Mouse (Mus musculus) liver, embryonic 11.5 days (tissue): ENCODE data around the gene Tacc3. TPM values are rescaled to one million over a fixed set of nuclear protein-coding genes. Genes with fewer than 3 reads are reported as not detected.

Source experiments
- ATAC-seq: fragments of 200-750 bp; cut with Nextera tagmentation; replicated peaks from 2 replicates; pipeline ENCODE4 v1.8.0; 2017; ENCODE audit warnings: moderate number of reproducible peaks, mild to moderate bottlenecking, moderate TSS enrichment, moderate library complexity; ENCODE audit not compliant: low FRiP score
- DNase-seq: peaks from one replicate; pipeline ENCODE4 v3.0.0-alpha.2; 2017; ENCODE audit warnings: low spot score
- H3K27ac ChIP-seq: fragments of 300-500 bp; sonication (generic); 2 replicates; pipeline ENCODE4 v1.5.1; 2014; ENCODE audit warnings: mild to moderate bottlenecking, low read depth, low read length, control low read depth
- H3K27me3 ChIP-seq: fragments of 300-500 bp; sonication (generic); replicated peaks from 2 replicates; pipeline ENCODE4 v1.6.1; 2014; ENCODE audit warnings: low read length, mixed read lengths; ENCODE audit not compliant: control insufficient read depth, insufficient read depth
- H3K36me3 ChIP-seq: fragments of 300-500 bp; sonication (generic); 2 replicates; pipeline ENCODE4 v1.6.1; 2014; ENCODE audit warnings: mild to moderate bottlenecking, low read length, moderate library complexity, mixed read lengths; ENCODE audit not compliant: control insufficient read depth, insufficient read depth
- H3K4me1 ChIP-seq: fragments of 300-500 bp; sonication (generic); replicated peaks from 2 replicates; pipeline ENCODE4 v1.6.1; 2014; ENCODE audit warnings: low read length, mixed read lengths; ENCODE audit not compliant: control insufficient read depth, insufficient read depth
- H3K4me2 ChIP-seq: fragments of 300-500 bp; sonication (generic); 2 replicates; pipeline ENCODE4 v1.6.1; 2014; ENCODE audit warnings: mild to moderate bottlenecking, control low read depth, moderate library complexity
- H3K4me3 ChIP-seq: fragments of 300-500 bp; sonication (generic); 2 replicates; pipeline ENCODE4 v1.5.1; 2014; ENCODE audit warnings: low read depth, low read length, control low read depth
- H3K9ac ChIP-seq: fragments of 300-500 bp; sonication (generic); 2 replicates; pipeline ENCODE4 v1.6.1; 2014; ENCODE audit warnings: low read depth, low read length, control low read depth
- H3K9me3 ChIP-seq: fragments of 300-500 bp; sonication (generic); 2 replicates; pipeline ENCODE4 v1.6.1; 2016; ENCODE audit warnings: low read length, inconsistent platforms, mixed read lengths; ENCODE audit not compliant: control insufficient read depth
- WGBS: fragments of 180-500 bp; shearing (Covaris S2); extraction: QIAGEN DNeasy Blood & Tissue Kit; methylation state at CpG from one replicate; pipeline ENCODE4 v1.1.7; 2014; 5-methylcytosine and 5-hydroxymethylcytosine counted together
- polyA plus RNA-seq: library from polyadenylated mRNA; unstranded; fragments of >200 nt; fragmentation: Nextera tagmentation; extraction: Ambion mirVana; gene quantifications from 2 replicates; pipeline ENCODE4 v1.2.1, GENCODE M21; 2014

Tacc3 gene
- polyA plus RNA-seq, 1 experiment from 2014 or later = 229 TPM

DNA sequence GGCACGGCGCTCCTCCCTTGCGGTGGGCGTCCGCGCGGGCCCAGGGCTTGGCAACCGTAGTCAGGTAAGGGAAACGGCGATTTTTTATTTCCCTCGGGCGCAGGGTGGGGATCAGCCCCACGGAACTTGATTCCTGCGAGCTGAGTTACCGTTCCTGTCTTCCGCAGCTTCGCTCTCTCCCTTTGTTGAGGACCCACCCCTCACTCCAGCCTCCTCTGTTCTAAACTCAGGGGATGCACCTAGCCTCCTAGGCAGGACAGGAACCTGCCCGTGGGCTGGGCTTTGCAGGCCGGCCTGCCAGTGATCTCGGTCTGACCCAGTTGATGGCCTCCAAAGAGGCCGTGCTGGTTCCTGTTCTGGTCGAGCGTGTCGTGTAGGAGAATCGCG, 729 bp downstream of the Tacc3 start:
- peaks cover 15% of the 10 kb centered on the region for H3K4me1 ChIP-seq
- H3K4me3 ChIP-seq = peak overlapping the region; percentile 87
- H3K9ac ChIP-seq = peak overlapping the region; percentile 92
- no peaks in the 10 kb centered on the region for H3K9me3 ChIP-seq
- H3K27ac ChIP-seq = peak overlapping the region; percentile 92
- peak; percentile 22 for ATAC-seq
- under 1% methylated on average over 26 of the region's 26 CpGs for WGBS
- H3K4me2 ChIP-seq = peak overlapping the region; percentile 91
- no peaks in the 10 kb centered on the region for H3K27me3 ChIP-seq
- H3K36me3 ChIP-seq = peaks cover 22% of the 10 kb centered on the region
- no peak for DNase-seq

DNA sequence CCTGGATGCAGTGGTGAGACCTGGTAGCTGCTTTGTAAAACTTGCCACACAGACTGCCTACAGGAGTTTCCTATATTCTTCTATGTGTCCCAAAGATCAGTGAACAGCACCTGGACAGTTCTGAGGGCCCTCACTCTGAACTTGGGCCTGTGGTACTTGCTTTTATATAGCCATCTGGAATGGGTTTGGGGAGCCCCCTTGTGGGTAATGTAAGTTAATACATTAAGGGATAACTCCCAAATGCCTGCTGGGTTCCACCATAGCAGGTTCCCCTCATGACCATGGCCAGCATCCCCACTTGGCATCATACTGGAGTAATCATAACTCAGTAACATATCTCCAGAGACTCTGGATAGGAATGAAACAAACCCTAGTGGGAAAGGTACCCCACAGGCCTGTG, 10.3 kb downstream of the Tacc3 start:
- DNase-seq = no peak
- H3K4me3 ChIP-seq = no peak overlapping the region
- peaks cover 69% of the 10 kb centered on the region for H3K36me3 ChIP-seq
- H3K9me3 ChIP-seq = no peaks in the 10 kb centered on the region
- H3K27ac ChIP-seq = no peak overlapping the region
- no peak overlapping the region for H3K4me2 ChIP-seq
- H3K4me1 ChIP-seq = no peaks in the 10 kb centered on the region
- H3K27me3 ChIP-seq = no peaks in the 10 kb centered on the region
- no peak overlapping the region for H3K9ac ChIP-seq
- no peak for ATAC-seq

- whole genome bisulfite sequencing = 36% methylated on average over 5 of the region's 5 CpGs
- Histone ChIP-seq H3K27me3 (no peaks in the 10 kb centered on the region), H3K4me3 (no peak overlapping the region), H3K9me3 (no peaks in the 10 kb centered on the region), H3K4me1 (no peaks in the 10 kb centered on the region), H3K9ac (no peak overlapping the region), H3K4me2 (no peak overlapping the region), H3K27ac (no peak overlapping the region), H3K36me3 (peaks cover 54% of the 10 kb centered on the region)
- DNase-seq (no peak), ATAC-seq (no peak)
These were observed 13.7 kb downstream of the Tacc3 start for GRCm38 (mm10) chr5:33671659-33672058.

DNA sequence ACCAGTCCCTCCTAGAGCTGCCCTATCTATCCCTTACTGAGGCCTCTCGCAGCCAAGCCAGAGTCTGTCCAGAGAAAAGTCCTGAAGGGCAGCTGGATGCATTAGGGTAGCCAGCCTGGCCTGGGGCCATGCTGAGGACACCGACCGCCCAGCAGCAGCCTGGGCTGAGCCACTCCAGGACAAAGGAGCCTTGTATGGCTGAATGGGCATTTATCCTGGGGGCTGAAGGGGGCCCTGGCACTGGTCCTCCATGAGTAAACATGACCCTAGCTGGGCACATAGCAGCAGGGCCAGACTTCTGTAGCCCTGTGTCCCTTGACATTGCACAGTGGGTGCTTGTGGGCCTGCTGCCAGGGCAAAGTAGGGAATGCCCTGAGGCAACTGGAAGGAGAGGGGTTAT, 16.5 kb downstream of the Tacc3 start:
- Histone ChIP-seq H3K36me3 (peaks cover 30% of the 10 kb centered on the region), H3K4me1 (no peaks in the 10 kb centered on the region), H3K9ac (no peak overlapping the region), H3K27ac (no peak overlapping the region), H3K9me3 (no peaks in the 10 kb centered on the region), H3K4me2 (no peak overlapping the region), H3K27me3 (no peaks in the 10 kb centered on the region), H3K4me3 (no peak overlapping the region)
- ATAC-seq (no peak), DNase-seq (no peak)
- WGBS = 88% methylated on average over 3 of the region's 3 CpGs

- ATAC-seq = 0 out of 2 replicates have a peak, but pooled peaks have one; percentile 23
- Histone ChIP-seq H3K9me3 (no peaks in the 10 kb centered on the region), H3K4me1 (peaks cover 6% of the 10 kb centered on the region), H3K4me2 (no peak overlapping the region), H3K9ac (no peak overlapping the region), H3K4me3 (no peak overlapping the region), H3K36me3 (peaks cover 15% of the 10 kb centered on the region), H3K27me3 (no peaks in the 10 kb centered on the region), H3K27ac (no peak overlapping the region)
- DNase-seq = peak; percentile 62
- 3% methylated on average over 1 of the region's 1 CpGs for WGBS
These were observed 18.0 kb downstream of the Tacc3 start for GRCm38 (mm10) chr5:33675964-33676363.

- DNase-seq = no peak
- 87% methylated on average over 5 of the region's 5 CpGs for WGBS
- peaks cover 1% of the 10 kb centered on the region; the same call in 1 of the 2 replicates for H3K36me3 ChIP-seq
These were observed 20.3 kb downstream of the Tacc3 start for GRCm38 (mm10) chr5:33678244-33678643.

DNA sequence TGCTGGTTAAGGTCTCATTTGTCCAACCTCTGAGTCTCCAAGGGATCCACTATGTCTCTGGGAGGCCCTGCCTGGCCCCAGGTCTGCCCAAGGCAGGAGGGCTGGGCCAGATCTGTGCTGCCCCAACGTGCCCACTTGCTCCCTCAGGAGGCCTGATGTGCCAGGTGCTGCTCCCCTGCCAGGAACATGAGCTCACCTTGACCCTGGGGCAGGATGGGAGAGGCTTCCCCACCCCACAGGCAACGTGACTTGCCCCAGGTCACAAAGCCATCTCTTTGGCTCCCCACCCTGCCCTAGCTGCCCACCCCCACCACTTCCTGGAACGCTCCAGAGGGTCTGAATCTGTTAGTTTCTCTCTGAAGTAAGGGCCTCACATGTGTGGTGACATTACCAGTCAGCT, 23.1 kb downstream of the Tacc3 start:
- H3K27ac ChIP-seq = peak overlapping the region; percentile 34
- 34% methylated on average over 3 of the region's 3 CpGs for WGBS
- DNase-seq = no peak

More at GRCm38 (mm10) chr5:33678244-33678643, 20.3 kb downstream of the Tacc3 start:
- H3K9ac ChIP-seq = no peak overlapping the region
- no peaks in the 10 kb centered on the region for H3K9me3 ChIP-seq
- ATAC-seq = no peak
- H3K27ac ChIP-seq = no peak overlapping the region
- H3K27me3 ChIP-seq = no peaks in the 10 kb centered on the region
- peaks cover 19% of the 10 kb centered on the region for H3K4me1 ChIP-seq
- H3K4me3 ChIP-seq = no peak overlapping the region
- H3K4me2 ChIP-seq = no peak overlapping the region

GRCm38 (mm10) chr5:33681611-33682388, 23.9 kb downstream of the Tacc3 start:
- Histone ChIP-seq H3K4me1 (peaks cover 19% of the 10 kb centered on the region), H3K4me3 (no peak overlapping the region), H3K36me3 (no peaks in the 10 kb centered on the region), H3K9me3 (no peaks in the 10 kb centered on the region), H3K27me3 (no peaks in the 10 kb centered on the region), H3K9ac (peak overlapping the region; percentile 13; the same call in 1 of the 2 replicates), H3K27ac (peak overlapping the region; percentile 34), H3K4me2 (peak overlapping the region; percentile 7; the same call in 1 of the 2 replicates)
- ATAC-seq (peak; percentile 89), DNase-seq (peak; percentile 65)
- WGBS = 31% methylated on average over 15 of the region's 15 CpGs

More for the DNA sequence above, 23.1 kb downstream of the Tacc3 start:
- H3K4me2 ChIP-seq = no peak overlapping the region
- no peaks in the 10 kb centered on the region for H3K9me3 ChIP-seq
- H3K4me3 ChIP-seq = no peak overlapping the region
- no peaks in the 10 kb centered on the region for H3K36me3 ChIP-seq
- ATAC-seq = no peak
- peak overlapping the region; percentile 13 for H3K9ac ChIP-seq
- H3K4me1 ChIP-seq = peaks cover 19% of the 10 kb centered on the region
- H3K27me3 ChIP-seq = no peaks in the 10 kb centered on the region

- H3K36me3 ChIP-seq = no peaks in the 10 kb centered on the region
- H3K9me3 ChIP-seq = no peaks in the 10 kb centered on the region
- ATAC-seq (no peak), DNase-seq (no peak)
- WGBS = 54% methylated on average over 4 of the region's 4 CpGs
- H3K4me1 ChIP-seq = peaks cover 23% of the 10 kb centered on the region
- H3K27ac ChIP-seq = no peak overlapping the region
- H3K9ac ChIP-seq = no peak overlapping the region
- H3K4me2 ChIP-seq = no peak overlapping the region
- H3K27me3 ChIP-seq = no peaks in the 10 kb centered on the region
- no peak overlapping the region for H3K4me3 ChIP-seq
These were observed 25.0 kb downstream of the Tacc3 start for GRCm38 (mm10) chr5:33682963-33683362.
